Mouse (Mus musculus): ENCODE data around the gene Trim44. TPM values are rescaled to one million over a fixed set of nuclear protein-coding genes. Genes with fewer than 3 reads are reported as not detected.
A peak's percentile ranks its signal among the peaks of the same experiment; 100 is the strongest.

The Trim44 gene
- polyA plus RNA-seq, 1 experiment from 2014 or later, result 23.6 TPM

GRCm38 (mm10) chr2:102290041-102290440, 117.6 kb downstream of the Trim44 start:
- no peak for DNase-seq (ENCODE audit: low spot score)
- Histone ChIP-seq H3K36me3 (no peaks in the 10 kb centered on the region), H3K4me3 (no peak overlapping the region), H3K27me3 (ENCODE audit: insufficient read depth, poor library complexity, severe bottlenecking) (no peaks in the 10 kb centered on the region), H3K4me1 (peaks cover 9% of the 10 kb centered on the region), H3K9me3 (no peaks in the 10 kb centered on the region), H3K27ac (no peak overlapping the region)
- 55% methylated on average over 5 of the region's 5 CpGs for WGBS

DNA sequence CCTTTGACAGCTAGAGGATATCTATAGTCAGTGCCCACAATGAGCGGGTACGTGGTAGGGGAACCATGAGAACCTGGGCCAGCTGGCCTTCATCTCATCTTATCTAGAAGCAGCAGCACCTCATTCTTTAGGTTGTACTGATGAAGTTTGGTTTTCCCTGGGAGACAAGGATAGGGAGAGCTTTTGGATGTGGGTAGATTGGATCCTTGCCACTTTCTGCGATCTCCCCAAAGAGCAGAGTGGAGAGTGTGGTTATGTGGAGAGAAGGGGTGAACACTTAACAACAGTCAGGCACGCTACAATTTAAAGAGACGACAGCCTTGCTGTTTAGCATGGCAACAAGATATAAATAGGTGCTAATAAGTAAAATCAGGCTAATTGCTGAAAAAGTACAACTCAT, 119.0 kb downstream of the Trim44 start:
- H3K27me3 ChIP-seq (ENCODE audit: insufficient read depth, poor library complexity, severe bottlenecking), result no peaks in the 10 kb centered on the region
- no peak for DNase-seq (ENCODE audit: low spot score)
- H3K9me3 ChIP-seq, result no peaks in the 10 kb centered on the region
- no peak overlapping the region for H3K4me3 ChIP-seq
- WGBS, result 72% methylated on average over 5 of the region's 5 CpGs
- no peaks in the 10 kb centered on the region for H3K36me3 ChIP-seq
- no peak overlapping the region for H3K27ac ChIP-seq
- H3K4me1 ChIP-seq, result 0 out of 2 replicates have a peak, but pooled peaks cover 5% of the 10 kb centered on the region

- Histone ChIP-seq H3K9me3 (no peaks in the 10 kb centered on the region), H3K4me1 (0 out of 2 replicates have a peak, but pooled peaks cover 5% of the 10 kb centered on the region), H3K27me3 (ENCODE audit: insufficient read depth, poor library complexity, severe bottlenecking) (no peaks in the 10 kb centered on the region), H3K27ac (no peak overlapping the region), H3K4me3 (no peak overlapping the region), H3K36me3 (no peaks in the 10 kb centered on the region)
- WGBS, result 61% methylated on average over 3 of the region's 3 CpGs
- DNase-seq (ENCODE audit: low spot score), result no peak
Observed at GRCm38 (mm10) chr2:102287369-102287768, 120.3 kb downstream of the Trim44 start.

DNA sequence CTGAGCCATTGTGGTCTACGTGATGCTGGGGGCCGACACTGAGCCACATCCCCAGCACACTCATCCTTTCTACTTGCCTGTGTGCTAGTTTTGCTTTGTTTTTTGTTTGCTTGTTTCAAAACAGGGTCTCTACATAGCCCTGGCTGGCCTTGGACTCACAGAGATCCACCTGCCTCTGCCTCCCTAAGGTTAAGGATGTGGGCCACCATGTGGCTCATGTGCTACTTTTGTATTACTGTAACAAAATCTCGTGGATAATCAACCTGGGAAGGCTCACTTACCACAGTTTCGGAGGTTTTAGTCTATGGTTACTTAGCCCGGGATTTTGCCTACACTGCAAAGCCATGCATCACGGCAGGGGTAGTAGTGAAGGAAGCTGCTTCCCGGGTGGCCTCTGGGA, 125.5 kb downstream of the Trim44 start:
- no peak for DNase-seq (ENCODE audit: low spot score)
- Histone ChIP-seq H3K4me3 (no peak overlapping the region), H3K36me3 (no peaks in the 10 kb centered on the region), H3K27me3 (ENCODE audit: insufficient read depth, poor library complexity, severe bottlenecking) (no peaks in the 10 kb centered on the region), H3K27ac (no peak overlapping the region), H3K9me3 (no peaks in the 10 kb centered on the region), H3K4me1 (0 out of 2 replicates have a peak, but pooled peaks cover 5% of the 10 kb centered on the region)
- 75% methylated on average over 7 of the region's 7 CpGs for WGBS

DNA sequence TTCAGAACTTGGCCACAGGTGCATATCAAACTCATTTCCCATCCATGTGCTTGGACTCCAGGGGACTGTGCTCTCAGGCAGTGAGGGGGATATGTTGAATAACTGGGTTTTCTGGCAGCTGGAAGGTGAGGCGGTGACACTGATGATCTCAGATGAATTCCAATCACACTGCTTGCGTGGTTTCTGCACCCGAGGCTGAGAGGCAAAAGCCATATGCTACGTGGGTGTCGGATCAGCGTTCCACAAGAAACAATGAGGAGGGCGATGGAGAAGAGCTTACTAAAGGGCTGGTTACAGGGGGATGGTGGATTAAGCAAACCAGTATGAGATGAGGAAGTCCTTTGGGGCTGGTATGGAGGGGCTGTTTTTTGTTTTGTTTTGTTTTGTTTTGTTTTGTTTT, 127.8 kb downstream of the Trim44 start:
- H3K4me3 ChIP-seq, result no peak overlapping the region
- no peaks in the 10 kb centered on the region for H3K9me3 ChIP-seq
- DNase-seq (ENCODE audit: low spot score), result no peak
- H3K27me3 ChIP-seq (ENCODE audit: insufficient read depth, poor library complexity, severe bottlenecking), result no peaks in the 10 kb centered on the region
- no peaks in the 10 kb centered on the region for H3K4me1 ChIP-seq
- H3K27ac ChIP-seq, result no peak overlapping the region
- 76% methylated on average over 7 of the region's 7 CpGs for whole genome bisulfite sequencing
- no peaks in the 10 kb centered on the region for H3K36me3 ChIP-seq

- Histone ChIP-seq H3K36me3 (no peaks in the 10 kb centered on the region), H3K27me3 (ENCODE audit: insufficient read depth, poor library complexity, severe bottlenecking) (no peaks in the 10 kb centered on the region), H3K9me3 (no peaks in the 10 kb centered on the region), H3K27ac (no peak overlapping the region), H3K4me1 (no peaks in the 10 kb centered on the region), H3K4me3 (no peak overlapping the region)
- no peak for DNase-seq (ENCODE audit: low spot score)
- WGBS, result 15% methylated on average over 1 of the region's 1 CpGs
Observed at GRCm38 (mm10) chr2:102277946-102278345, 129.7 kb downstream of the Trim44 start.

DNA sequence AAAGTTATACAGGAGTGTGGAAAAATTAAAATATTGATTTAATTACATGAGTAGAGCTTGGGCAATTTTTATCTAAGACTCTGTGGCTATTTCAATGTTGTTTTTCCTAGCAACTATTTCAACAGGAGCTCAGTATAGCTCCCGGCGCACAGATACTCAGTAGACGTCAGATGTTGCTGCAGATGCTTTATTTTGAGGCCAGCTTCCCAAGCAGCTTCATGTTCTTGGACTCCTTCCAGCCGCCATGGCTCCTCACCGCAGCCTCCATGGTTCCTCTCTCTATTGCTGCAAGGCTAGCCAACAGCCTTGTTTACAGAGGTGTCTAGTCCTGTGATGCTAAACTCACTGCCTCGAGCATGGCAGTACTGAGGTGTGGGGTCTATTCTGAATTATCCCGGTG, 134.3 kb downstream of the Trim44 start:
- no peak for DNase-seq (ENCODE audit: low spot score)
- WGBS, result 88% methylated on average over 7 of the region's 7 CpGs
- Histone ChIP-seq H3K27ac (no peak overlapping the region), H3K9me3 (no peaks in the 10 kb centered on the region), H3K27me3 (ENCODE audit: insufficient read depth, poor library complexity, severe bottlenecking) (no peaks in the 10 kb centered on the region), H3K36me3 (no peaks in the 10 kb centered on the region), H3K4me1 (no peaks in the 10 kb centered on the region), H3K4me3 (no peak overlapping the region)

- H3K9me3 ChIP-seq, result no peaks in the 10 kb centered on the region
Observed at GRCm38 (mm10) chr2:102267582-102268339, 139.9 kb downstream of the Trim44 start.

GRCm38 (mm10) chr2:102266911-102267310, 140.7 kb downstream of the Trim44 start:
- H3K4me3 ChIP-seq, result no peak overlapping the region

More at GRCm38 (mm10) chr2:102267582-102268339, 139.9 kb downstream of the Trim44 start:
- H3K27ac ChIP-seq, result no peak overlapping the region
- H3K4me1 ChIP-seq, result no peaks in the 10 kb centered on the region
- H3K36me3 ChIP-seq, result no peaks in the 10 kb centered on the region
- no peak overlapping the region for H3K4me3 ChIP-seq
- DNase-seq (ENCODE audit: low spot score), result no peak
- H3K27me3 ChIP-seq (ENCODE audit: insufficient read depth, poor library complexity, severe bottlenecking), result 0 out of 2 replicates have a peak, but pooled peaks cover 3% of the 10 kb centered on the region
- 67% methylated on average over 13 of the region's 13 CpGs for WGBS

DNA sequence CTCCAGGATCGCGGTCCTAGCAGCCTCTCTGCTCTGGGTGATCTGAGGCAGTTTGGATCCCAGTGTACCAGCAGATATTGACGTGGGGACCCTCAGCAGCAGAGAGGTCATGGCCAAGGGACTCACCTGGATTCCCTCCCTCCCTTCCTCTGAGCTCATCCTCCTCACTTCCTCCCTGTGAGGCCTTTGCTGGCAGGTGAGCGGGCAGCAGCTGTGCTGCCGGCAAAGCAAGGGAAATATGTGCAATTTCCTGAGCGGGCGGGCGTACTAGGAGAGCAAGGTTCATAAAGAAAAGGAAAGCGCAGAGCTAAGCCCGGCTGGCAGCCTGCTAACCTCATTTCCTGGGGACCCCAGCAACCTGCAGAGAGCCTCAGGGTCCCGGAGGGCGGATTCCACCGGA, 148.5 kb downstream of the Trim44 start:
- peaks cover 46% of the 10 kb centered on the region for H3K27me3 ChIP-seq (ENCODE audit: insufficient read depth, poor library complexity, severe bottlenecking)
- no peak for DNase-seq (ENCODE audit: low spot score)
- 8% methylated on average over 13 of the region's 13 CpGs for WGBS
- H3K4me3 ChIP-seq, result peak overlapping the region; percentile 19; the same call in 1 of the 2 replicates
- no peak overlapping the region for H3K27ac ChIP-seq
- no peaks in the 10 kb centered on the region for H3K9me3 ChIP-seq
- H3K36me3 ChIP-seq, result no peaks in the 10 kb centered on the region
- peaks cover 19% of the 10 kb centered on the region for H3K4me1 ChIP-seq

More at GRCm38 (mm10) chr2:102266911-102267310, 140.7 kb downstream of the Trim44 start:
- Histone ChIP-seq H3K9me3 (no peaks in the 10 kb centered on the region), H3K27ac (no peak overlapping the region), H3K4me1 (no peaks in the 10 kb centered on the region), H3K36me3 (no peaks in the 10 kb centered on the region), H3K27me3 (ENCODE audit: insufficient read depth, poor library complexity, severe bottlenecking) (0 out of 2 replicates have a peak, but pooled peaks cover 3% of the 10 kb centered on the region)
- 81% methylated on average over 3 of the region's 3 CpGs for WGBS
- DNase-seq (ENCODE audit: low spot score), result no peak

DNA sequence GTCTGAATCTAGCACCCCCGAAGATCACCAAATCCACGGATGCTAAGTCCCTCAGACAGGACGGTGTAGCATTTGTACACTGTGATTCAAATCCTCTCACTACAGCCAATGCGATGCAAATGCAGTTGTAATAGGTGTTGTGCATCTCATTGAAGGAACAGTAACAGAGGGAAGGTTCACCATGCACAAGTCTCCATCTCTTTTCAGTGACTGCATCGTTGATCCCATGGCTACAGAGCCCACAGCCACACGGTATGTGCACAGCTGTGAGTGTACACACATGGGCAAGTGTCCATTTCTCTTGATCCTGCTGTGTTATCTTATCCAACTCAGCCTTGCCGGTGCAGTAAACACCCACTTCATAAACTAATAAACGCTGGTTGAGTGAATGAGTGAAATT, 148.9 kb downstream of the Trim44 start:
- H3K27me3 ChIP-seq (ENCODE audit: insufficient read depth, poor library complexity, severe bottlenecking), result peaks cover 49% of the 10 kb centered on the region
- peaks cover 19% of the 10 kb centered on the region for H3K4me1 ChIP-seq
- no peaks in the 10 kb centered on the region for H3K36me3 ChIP-seq
- no peak overlapping the region for H3K27ac ChIP-seq
- H3K9me3 ChIP-seq, result no peaks in the 10 kb centered on the region
- no peak overlapping the region for H3K4me3 ChIP-seq
- DNase-seq (ENCODE audit: low spot score), result no peak
- WGBS, result 24% methylated on average over 8 of the region's 8 CpGs

- Histone ChIP-seq H3K4me3 (peak overlapping the region; percentile 38), H3K27ac (no peak overlapping the region), H3K27me3 (ENCODE audit: insufficient read depth, poor library complexity, severe bottlenecking) (peaks cover 50% of the 10 kb centered on the region), H3K4me1 (peaks cover 19% of the 10 kb centered on the region), H3K9me3 (no peaks in the 10 kb centered on the region), H3K36me3 (no peaks in the 10 kb centered on the region)
- no peak for DNase-seq (ENCODE audit: low spot score)
- 4% methylated on average over 12 of the region's 12 CpGs for WGBS
Observed at GRCm38 (mm10) chr2:102257964-102258605, 149.5 kb downstream of the Trim44 start.

GRCm38 (mm10) chr2:102256591-102257335, 150.9 kb downstream of the Trim44 start:
- H3K27ac ChIP-seq, result no peak overlapping the region
- peaks cover 19% of the 10 kb centered on the region for H3K4me1 ChIP-seq
- H3K27me3 ChIP-seq (ENCODE audit: insufficient read depth, poor library complexity, severe bottlenecking), result peaks cover 50% of the 10 kb centered on the region
- H3K9me3 ChIP-seq, result no peaks in the 10 kb centered on the region
- WGBS, result 76% methylated on average over 5 of the region's 5 CpGs
- no peak overlapping the region for H3K4me3 ChIP-seq
- H3K36me3 ChIP-seq, result no peaks in the 10 kb centered on the region
- no peak for DNase-seq (ENCODE audit: low spot score)

Measured in heart, embryonic 10.5 days (tissue).